Mouse (Mus musculus) NIH3T3 (cell line): ENCODE data around the gene Paxip1.

Experiments
- DNase-seq: peaks from one replicate; pipeline ENCODE4 v3.0.0-alpha.2; 2012; ENCODE audit warnings: low read depth

Paxip1 gene

GRCm38 (mm10) chr5:27730666-27731065 lies 60.8 kb downstream of the Paxip1 start:
- DNase-seq, result peak; percentile 10

- DNase-seq, result no peak
Measured at GRCm38 (mm10) chr5:27724460-27724859, 67.0 kb downstream of the Paxip1 start.

GRCm38 (mm10) chr5:27719311-27719710 lies 72.2 kb downstream of the Paxip1 start:
- no peak for DNase-seq

- DNase-seq, result no peak
Measured at GRCm38 (mm10) chr5:27717301-27717700, 74.2 kb downstream of the Paxip1 start.

- no peak for DNase-seq
Measured at GRCm38 (mm10) chr5:27716026-27716425, 75.5 kb downstream of the Paxip1 start.

GRCm38 (mm10) chr5:27714356-27714755 lies 77.1 kb downstream of the Paxip1 start:
- no peak for DNase-seq

- DNase-seq, result no peak
Measured at GRCm38 (mm10) chr5:27711461-27712192, 79.9 kb downstream of the Paxip1 start.

- peak; percentile 29 for DNase-seq
Measured at GRCm38 (mm10) chr5:27708209-27708608, 83.3 kb downstream of the Paxip1 start.

- DNase-seq, result no peak
Measured at GRCm38 (mm10) chr5:27707283-27707682, 84.2 kb downstream of the Paxip1 start.

- DNase-seq, result no peak
Measured at GRCm38 (mm10) chr5:27706551-27706950, 84.9 kb downstream of the Paxip1 start.

GRCm38 (mm10) chr5:27705020-27705419 lies 86.5 kb downstream of the Paxip1 start:
- no peak for DNase-seq

GRCm38 (mm10) chr5:27702482-27702881 lies 89.0 kb downstream of the Paxip1 start:
- DNase-seq, result no peak
